Mouse (Mus musculus): ENCODE data around the gene Erich3.

Gene Erich3

GRCm38 (mm10) chr3:154771651-154772050 is 108.0 kb downstream of the Erich3 start:
- no peak for DNase-seq (ENCODE audit: low read depth)

GRCm38 (mm10) chr3:154778836-154779595 is 115.4 kb downstream of the Erich3 start:
- DNase-seq (ENCODE audit: low read depth) = no peak

GRCm38 (mm10) chr3:154786354-154786753 is 122.7 kb downstream of the Erich3 start:
- no peak for DNase-seq (ENCODE audit: low read depth)

GRCm38 (mm10) chr3:154787611-154788010 is 124.0 kb downstream of the Erich3 start:
- no peak for DNase-seq (ENCODE audit: low read depth)

GRCm38 (mm10) chr3:154793571-154793970 is 129.9 kb downstream of the Erich3 start:
- DNase-seq (ENCODE audit: low read depth) = no peak

- DNase-seq (ENCODE audit: low read depth) = no peak
Observed at GRCm38 (mm10) chr3:154798806-154799205, 135.1 kb downstream of the Erich3 start.

GRCm38 (mm10) chr3:154800454-154800853 is 136.8 kb downstream of the Erich3 start:
- no peak for DNase-seq (ENCODE audit: low read depth)

- no peak for DNase-seq (ENCODE audit: low read depth)
Observed at GRCm38 (mm10) chr3:154800888-154801429, 137.3 kb downstream of the Erich3 start.

GRCm38 (mm10) chr3:154806626-154807025 is 143.0 kb downstream of the Erich3 start:
- no peak for DNase-seq (ENCODE audit: low read depth)

- DNase-seq (ENCODE audit: low read depth) = no peak
Observed at GRCm38 (mm10) chr3:154810273-154810870, 146.7 kb downstream of the Erich3 start.

- DNase-seq (ENCODE audit: low read depth) = no peak
Observed at GRCm38 (mm10) chr3:154811281-154811680, 147.6 kb downstream of the Erich3 start.

- DNase-seq (ENCODE audit: low read depth) = no peak
Observed at GRCm38 (mm10) chr3:154811833-154812232, 148.2 kb downstream of the Erich3 start.

GRCm38 (mm10) chr3:154812893-154813292 is 149.2 kb downstream of the Erich3 start:
- no peak for DNase-seq (ENCODE audit: low read depth)

GRCm38 (mm10) chr3:154815606-154816005 is 151.9 kb downstream of the Erich3 start:
- DNase-seq (ENCODE audit: low read depth) = no peak

- no peak for DNase-seq (ENCODE audit: low read depth)
Observed at GRCm38 (mm10) chr3:154816231-154816630, 152.6 kb downstream of the Erich3 start.

GRCm38 (mm10) chr3:154816801-154817625 is 153.4 kb downstream of the Erich3 start:
- no peak for DNase-seq (ENCODE audit: low read depth)

Measured in c-Kit-positive CD71-positive TER-119-negative erythroid progenitor cells, embryonic 14.5 days (primary cell).